Mouse (Mus musculus) hindbrain, embryonic 13.5 days (tissue): ENCODE measurements at regions not wholly inside any gene's neighbourhood (a gene's known extent, or its start where the extent isn't known, plus 50 kb on each side); places are given as distances from the start of the nearest gene placed in this dataset.
A peak's percentile ranks its signal among the peaks of the same experiment; 100 is the strongest.

ENCODE experiments used
- ATAC-seq: fragments of 200-750 bp; cut with Nextera tagmentation; 2 replicates; pipeline ENCODE4 v1.8.0; 2017; ENCODE audit warnings: moderate TSS enrichment; ENCODE audit not compliant: low FRiP score
- H3K27ac ChIP-seq: fragments of 300-500 bp; sonication (generic); 2 replicates; pipeline ENCODE4 v1.5.1; 2015; ENCODE audit warnings: inconsistent platforms, mild to moderate bottlenecking, moderate library complexity
- H3K27me3 ChIP-seq: fragments of 300-500 bp; sonication (generic); 2 replicates; pipeline ENCODE4 v1.6.1; 2015; ENCODE audit warnings: mild to moderate bottlenecking, inconsistent platforms
- H3K36me3 ChIP-seq: fragments of 300-500 bp; sonication (generic); 2 replicates; pipeline ENCODE4 v1.6.1; 2015; ENCODE audit warnings: mild to moderate bottlenecking, inconsistent platforms
- H3K4me1 ChIP-seq: fragments of 300-500 bp; sonication (generic); replicated peaks from 2 replicates; pipeline ENCODE4 v1.6.1; 2015; ENCODE audit warnings: inconsistent platforms
- H3K4me2 ChIP-seq: fragments of 300-500 bp; sonication (generic); 2 replicates; pipeline ENCODE4 v1.6.1; 2015; ENCODE audit warnings: inconsistent platforms, mild to moderate bottlenecking, moderate library complexity
- H3K4me3 ChIP-seq: fragments of 300-500 bp; sonication (generic); 2 replicates; pipeline ENCODE4 v1.5.1; 2015; ENCODE audit warnings: mild to moderate bottlenecking, inconsistent platforms
- H3K9ac ChIP-seq: fragments of 300-500 bp; sonication (generic); 2 replicates; pipeline ENCODE4 v1.6.1; 2015; ENCODE audit warnings: mild to moderate bottlenecking, inconsistent platforms
- H3K9me3 ChIP-seq: fragments of 300-500 bp; sonication (generic); 2 replicates; pipeline ENCODE4 v1.6.1; 2016; ENCODE audit warnings: inconsistent platforms
- WGBS: fragments of 180-500 bp; shearing (Covaris S2); methylation state at CpG from one replicate; pipeline ENCODE4 v1.1.7; 2015; 5-methylcytosine and 5-hydroxymethylcytosine counted together

- H3K9me3 ChIP-seq = no peaks in the 10 kb centered on the region
- no peak overlapping the region for H3K27ac ChIP-seq
- no peak overlapping the region for H3K9ac ChIP-seq
- H3K27me3 ChIP-seq = no peaks in the 10 kb centered on the region
- H3K4me2 ChIP-seq = no peak overlapping the region
- ATAC-seq = no peak
- no peak overlapping the region for H3K4me3 ChIP-seq
- H3K36me3 ChIP-seq = no peaks in the 10 kb centered on the region
- peaks cover 6% of the 10 kb centered on the region; the same call in 1 of the 2 replicates for H3K4me1 ChIP-seq
- WGBS = 87% methylated on average over 4 of the region's 4 CpGs
These were observed 327.0 kb upstream of the Prox1 start for GRCm38 (mm10) chr1:190497474-190497873.

DNA sequence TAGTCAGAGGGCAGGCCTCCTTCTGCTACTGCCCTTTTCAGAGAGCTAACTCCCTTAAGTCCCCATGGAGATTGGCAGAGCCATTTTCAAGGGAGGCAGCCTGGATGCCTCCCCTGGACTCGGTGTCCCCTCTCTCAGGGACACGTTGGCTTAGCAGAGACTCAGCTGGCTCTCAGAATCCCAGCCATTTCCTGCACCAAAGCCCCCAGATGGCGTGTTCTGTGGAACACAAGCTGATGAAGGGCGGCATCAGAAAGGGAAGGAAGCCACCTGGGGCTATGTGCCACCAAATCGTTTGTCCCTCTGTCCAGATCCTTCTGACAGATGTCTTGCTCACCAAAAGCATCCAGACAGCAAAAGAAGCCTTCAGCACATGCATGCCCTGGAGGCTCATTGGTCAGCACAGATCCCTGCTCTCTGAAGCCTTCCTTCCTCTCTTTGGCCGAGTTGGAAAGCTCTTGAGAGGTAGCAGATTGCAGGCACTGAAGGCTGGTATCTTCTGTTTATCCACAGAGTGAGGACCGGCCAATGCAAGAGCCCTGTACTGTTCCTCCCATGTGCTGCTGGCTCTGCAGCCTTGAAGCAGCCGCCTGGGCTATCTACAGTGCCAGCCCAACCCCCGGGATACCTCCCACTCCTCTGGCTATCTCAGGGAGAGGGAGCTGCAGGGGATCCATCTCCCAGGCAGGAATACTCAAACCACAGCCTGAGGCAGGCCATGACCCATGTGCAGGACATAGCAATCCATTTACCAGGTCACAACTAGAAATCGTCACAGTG is 325.4 kb upstream of the Prox1 start:
- no peaks in the 10 kb centered on the region for H3K27me3 ChIP-seq
- no peak overlapping the region for H3K4me3 ChIP-seq
- WGBS = 65% methylated on average over 10 of the region's 10 CpGs
- H3K27ac ChIP-seq = no peak overlapping the region
- no peak for ATAC-seq
- no peaks in the 10 kb centered on the region for H3K9me3 ChIP-seq
- peaks cover 6% of the 10 kb centered on the region; the same call in 1 of the 2 replicates for H3K4me1 ChIP-seq
- no peak overlapping the region for H3K9ac ChIP-seq
- H3K4me2 ChIP-seq = no peak overlapping the region
- no peaks in the 10 kb centered on the region for H3K36me3 ChIP-seq

DNA sequence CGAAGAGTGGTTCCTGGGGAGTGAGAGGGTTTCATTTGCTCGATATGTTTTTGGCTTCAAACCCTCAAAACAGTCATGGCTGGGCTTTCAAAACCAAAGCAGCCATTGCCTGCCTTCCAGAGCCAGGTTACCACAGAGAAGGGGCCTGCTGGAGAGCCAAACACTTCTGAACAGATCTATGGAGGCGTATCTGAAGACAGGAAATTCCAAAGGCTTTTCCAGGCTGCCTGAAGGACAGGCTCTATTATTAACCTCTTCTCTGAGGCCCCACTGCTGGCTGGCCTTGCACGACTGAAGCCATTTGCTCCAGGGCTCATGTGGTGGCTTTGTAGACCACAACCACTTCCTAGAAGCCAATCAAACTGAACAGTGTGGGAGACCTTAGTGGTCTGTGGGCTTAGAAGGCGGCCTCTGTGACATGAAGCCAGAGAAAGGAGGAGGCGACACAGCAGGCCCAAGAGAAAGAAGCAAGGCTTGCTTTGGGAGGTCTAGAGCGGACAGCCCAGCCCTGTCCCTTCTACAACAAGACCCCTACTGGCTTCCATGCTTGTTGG is 316.1 kb upstream of the Prox1 start:
- 75% methylated on average over 7 of the region's 7 CpGs for WGBS

DNA sequence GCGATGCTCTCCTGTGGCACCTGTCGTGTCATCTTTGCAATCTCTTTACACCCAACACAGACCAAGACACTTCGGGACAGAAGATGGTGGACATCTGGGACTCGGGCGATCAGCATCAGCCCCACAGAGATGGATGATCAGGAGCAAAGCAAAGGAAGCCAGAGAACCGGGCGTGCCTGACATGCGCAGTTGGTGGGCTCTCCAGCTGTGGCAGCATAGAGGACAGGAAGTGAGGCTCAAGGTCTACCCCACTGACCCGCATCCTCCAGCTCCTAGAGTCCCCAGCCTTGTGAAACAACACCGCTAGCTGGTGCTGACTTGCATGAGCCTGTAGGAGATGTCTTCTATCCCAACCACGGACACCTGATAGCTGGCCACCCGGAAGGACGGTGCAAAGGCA is 312.9 kb upstream of the Prox1 start:
- no peak overlapping the region for H3K4me3 ChIP-seq
- H3K36me3 ChIP-seq = no peaks in the 10 kb centered on the region
- no peak overlapping the region for H3K27ac ChIP-seq
- no peak overlapping the region for H3K9ac ChIP-seq
- WGBS = 93% methylated on average over 13 of the region's 13 CpGs
- no peaks in the 10 kb centered on the region for H3K27me3 ChIP-seq
- no peak overlapping the region for H3K4me2 ChIP-seq
- H3K4me1 ChIP-seq = no peaks in the 10 kb centered on the region
- H3K9me3 ChIP-seq = peaks cover 5% of the 10 kb centered on the region; the same call in 1 of the 2 replicates
- no peak for ATAC-seq

More for the DNA sequence above, 316.1 kb upstream of the Prox1 start:
- Histone ChIP-seq H3K27ac (no peak overlapping the region), H3K4me2 (no peak overlapping the region), H3K9ac (no peak overlapping the region), H3K36me3 (no peaks in the 10 kb centered on the region), H3K4me1 (peaks cover 5% of the 10 kb centered on the region; the same call in 1 of the 2 replicates), H3K9me3 (no peaks in the 10 kb centered on the region), H3K4me3 (no peak overlapping the region), H3K27me3 (no peaks in the 10 kb centered on the region)
- ATAC-seq = no peak

- WGBS = 74% methylated on average over 11 of the region's 11 CpGs
These were observed 310.6 kb upstream of the Prox1 start for GRCm38 (mm10) chr1:190481071-190481470.

GRCm38 (mm10) chr1:190480601-190481000 is 310.1 kb upstream of the Prox1 start:
- no peak overlapping the region for H3K9ac ChIP-seq
- no peaks in the 10 kb centered on the region for H3K36me3 ChIP-seq
- 52% methylated on average over 9 of the region's 9 CpGs for WGBS
- no peak overlapping the region for H3K4me3 ChIP-seq
- H3K27ac ChIP-seq = no peak overlapping the region
- H3K4me1 ChIP-seq = no peaks in the 10 kb centered on the region
- no peak for ATAC-seq
- no peaks in the 10 kb centered on the region for H3K27me3 ChIP-seq
- H3K9me3 ChIP-seq = peaks cover 5% of the 10 kb centered on the region; the same call in 1 of the 2 replicates
- H3K4me2 ChIP-seq = no peak overlapping the region

More at GRCm38 (mm10) chr1:190481071-190481470, 310.6 kb upstream of the Prox1 start:
- no peaks in the 10 kb centered on the region for H3K36me3 ChIP-seq
- peaks cover 5% of the 10 kb centered on the region; the same call in 1 of the 2 replicates for H3K9me3 ChIP-seq
- H3K27ac ChIP-seq = no peak overlapping the region
- no peak overlapping the region for H3K9ac ChIP-seq
- H3K4me1 ChIP-seq = no peaks in the 10 kb centered on the region
- H3K4me2 ChIP-seq = no peak overlapping the region
- no peak for ATAC-seq
- H3K27me3 ChIP-seq = no peaks in the 10 kb centered on the region
- H3K4me3 ChIP-seq = no peak overlapping the region

DNA sequence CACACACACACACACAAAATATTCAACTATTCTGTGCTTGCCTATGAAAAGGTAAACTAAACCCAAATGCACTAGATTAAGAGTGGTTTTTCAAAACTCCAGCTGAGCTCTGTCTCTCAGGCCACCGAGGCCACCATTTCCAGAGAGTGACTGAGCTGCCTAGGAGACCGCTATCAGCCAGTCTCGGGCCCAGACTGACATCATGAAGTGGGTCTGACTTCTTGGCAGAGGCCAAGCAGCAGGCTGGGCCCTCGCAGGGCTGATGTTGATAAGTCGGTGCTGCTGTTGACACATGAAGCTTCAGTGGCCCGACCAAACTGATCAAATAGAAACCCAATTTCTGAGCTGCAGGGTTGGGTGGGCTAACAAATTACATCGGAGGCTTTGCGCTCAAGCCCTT is 302.2 kb upstream of the Prox1 start:
- Histone ChIP-seq H3K27me3 (no peaks in the 10 kb centered on the region), H3K4me1 (no peaks in the 10 kb centered on the region), H3K4me2 (no peak overlapping the region), H3K27ac (no peak overlapping the region), H3K9ac (no peak overlapping the region), H3K4me3 (no peak overlapping the region), H3K36me3 (no peaks in the 10 kb centered on the region), H3K9me3 (no peaks in the 10 kb centered on the region)
- ATAC-seq = no peak
- WGBS = 88% methylated on average over 8 of the region's 8 CpGs

DNA sequence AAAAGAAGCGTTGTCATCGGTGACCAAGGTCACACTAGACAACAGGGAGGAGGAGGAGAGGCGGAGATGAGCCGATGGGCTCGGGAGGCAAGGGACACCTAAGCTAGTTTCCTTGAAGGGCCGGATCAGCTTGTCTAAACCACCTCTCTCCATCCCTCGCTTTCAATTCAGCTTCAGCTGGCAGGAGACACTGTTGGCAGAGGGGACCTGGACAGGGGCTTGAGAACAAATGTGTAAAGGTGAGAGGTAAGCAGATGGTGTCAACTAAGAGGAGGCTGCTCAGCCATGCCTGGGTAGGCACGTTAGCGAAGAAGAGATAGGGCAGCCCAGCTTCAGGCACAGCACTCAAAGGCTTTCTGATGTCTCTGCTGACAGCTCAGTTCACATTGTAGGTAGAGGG is 299.8 kb upstream of the Prox1 start:
- H3K4me3 ChIP-seq = no peak overlapping the region
- H3K27me3 ChIP-seq = no peaks in the 10 kb centered on the region
- H3K27ac ChIP-seq = no peak overlapping the region
- no peak for ATAC-seq
- H3K9me3 ChIP-seq = no peaks in the 10 kb centered on the region
- no peak overlapping the region for H3K9ac ChIP-seq
- H3K36me3 ChIP-seq = no peaks in the 10 kb centered on the region
- WGBS = 76% methylated on average over 9 of the region's 9 CpGs
- H3K4me2 ChIP-seq = no peak overlapping the region
- H3K4me1 ChIP-seq = no peaks in the 10 kb centered on the region

DNA sequence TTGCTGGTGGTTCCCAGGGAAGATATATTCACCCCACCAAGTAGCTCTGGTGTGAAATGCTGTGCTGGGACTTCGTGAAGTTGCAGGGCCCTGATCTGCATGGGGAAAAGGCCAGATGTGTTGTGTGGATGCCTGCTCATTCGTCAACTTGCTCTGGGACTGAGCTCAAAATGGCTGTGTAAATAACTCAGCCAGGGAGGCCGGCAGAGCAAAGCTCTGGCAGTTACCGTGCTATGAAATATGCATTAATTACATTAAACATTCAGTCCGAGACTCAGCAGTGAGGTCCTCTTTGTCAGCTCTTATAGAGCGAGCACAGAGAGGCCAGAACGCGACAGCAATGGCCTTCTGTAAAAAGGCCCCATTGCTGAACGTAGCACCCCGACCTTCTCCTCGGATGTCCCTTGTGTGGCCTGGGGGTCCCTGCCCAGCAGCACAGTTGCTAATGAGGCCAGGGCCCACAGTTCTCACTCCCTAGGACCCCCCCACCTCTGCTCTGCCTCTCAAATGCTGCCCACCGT is 287.1 kb upstream of the Prox1 start:
- H3K27ac ChIP-seq = peak overlapping the region; percentile 45; the same call in 1 of the 2 replicates
- H3K36me3 ChIP-seq = no peaks in the 10 kb centered on the region
- 20% methylated on average over 12 of the region's 12 CpGs for WGBS
- H3K4me2 ChIP-seq = no peak overlapping the region; the same call in 1 of the 2 replicates
- H3K27me3 ChIP-seq = 0 out of 2 replicates have a peak, but pooled peaks cover 4% of the 10 kb centered on the region
- peak overlapping the region; percentile 39; the same call in 1 of the 2 replicates for H3K9ac ChIP-seq
- H3K9me3 ChIP-seq = no peaks in the 10 kb centered on the region
- H3K4me1 ChIP-seq = peaks cover 13% of the 10 kb centered on the region
- ATAC-seq = peak; percentile 65
- no peak overlapping the region for H3K4me3 ChIP-seq

DNA sequence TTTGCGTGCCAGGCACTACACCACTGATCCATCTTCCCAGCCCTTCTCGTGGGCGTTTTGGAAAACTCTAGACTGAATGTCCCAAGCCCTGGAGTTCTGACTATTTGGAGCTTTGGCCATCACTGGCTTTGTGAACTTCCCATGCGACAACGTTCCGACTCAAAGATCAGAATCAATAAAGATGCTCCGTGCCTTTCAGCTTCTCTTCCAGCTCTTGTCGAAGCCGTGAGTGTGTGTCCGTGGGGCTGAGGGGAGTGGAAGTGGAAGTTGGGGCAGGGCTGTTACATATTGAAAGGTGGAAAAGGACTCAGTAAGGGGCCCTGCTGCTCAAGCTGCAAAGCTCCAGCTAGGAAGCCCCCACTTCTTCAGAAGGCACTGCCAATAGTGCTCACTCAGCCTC is 283.0 kb upstream of the Prox1 start:
- H3K4me3 ChIP-seq = no peak overlapping the region
- 80% methylated on average over 10 of the region's 10 CpGs for WGBS
- H3K9me3 ChIP-seq = no peaks in the 10 kb centered on the region
- no peaks in the 10 kb centered on the region for H3K36me3 ChIP-seq
- peaks cover 13% of the 10 kb centered on the region for H3K4me1 ChIP-seq
- no peak overlapping the region for H3K27ac ChIP-seq
- H3K9ac ChIP-seq = no peak overlapping the region
- no peak for ATAC-seq
- H3K27me3 ChIP-seq = no peaks in the 10 kb centered on the region
- no peak overlapping the region for H3K4me2 ChIP-seq

DNA sequence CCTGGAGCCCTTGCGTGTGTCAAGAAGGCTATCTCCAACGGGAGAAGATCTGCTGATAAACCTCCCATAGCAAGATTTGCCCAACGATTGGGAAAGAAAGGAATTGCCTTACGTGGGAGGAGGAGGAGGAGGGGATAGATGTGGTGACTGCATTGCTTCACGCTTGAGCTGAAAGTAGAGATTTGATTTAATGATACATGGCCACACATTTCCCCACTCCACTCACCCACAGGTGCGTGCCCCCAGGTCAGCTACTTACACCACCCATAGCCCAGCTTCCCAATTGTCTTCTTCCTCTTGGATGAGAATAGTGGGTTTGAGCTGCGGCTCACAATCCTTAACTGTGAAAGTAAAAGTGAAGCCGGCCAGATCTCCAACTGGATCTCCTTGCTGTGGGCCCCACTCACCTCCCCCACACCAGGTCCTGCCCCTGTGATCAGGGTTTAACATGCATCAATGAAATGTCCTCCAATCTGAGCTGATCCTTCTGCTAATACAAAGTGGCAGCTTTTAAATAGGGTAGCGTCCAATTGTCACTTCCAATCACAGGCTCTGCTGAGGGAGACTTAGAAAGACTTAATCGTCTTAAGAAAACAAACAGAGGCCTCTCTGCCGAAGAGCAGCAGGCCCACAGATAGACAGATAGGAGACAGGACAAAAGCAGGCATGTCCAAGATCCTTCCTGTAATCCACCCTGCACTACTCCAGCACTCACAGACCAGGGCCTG is 281.8 kb upstream of the Prox1 start:
- no peaks in the 10 kb centered on the region for H3K36me3 ChIP-seq
- 0 out of 2 replicates have a peak, but pooled peaks cover 9% of the 10 kb centered on the region for H3K27me3 ChIP-seq
- H3K4me1 ChIP-seq = peaks cover 5% of the 10 kb centered on the region
- H3K27ac ChIP-seq = no peak overlapping the region
- WGBS = 72% methylated on average over 11 of the region's 11 CpGs
- ATAC-seq = no peak
- H3K4me3 ChIP-seq = no peak overlapping the region
- no peak overlapping the region for H3K9ac ChIP-seq
- no peak overlapping the region for H3K4me2 ChIP-seq
- H3K9me3 ChIP-seq = no peaks in the 10 kb centered on the region

GRCm38 (mm10) chr1:190448263-190448662 is 277.7 kb upstream of the Prox1 start:
- Histone ChIP-seq H3K27ac (no peak overlapping the region), H3K36me3 (no peaks in the 10 kb centered on the region), H3K9ac (no peak overlapping the region), H3K4me1 (0 out of 2 replicates have a peak, but pooled peaks cover 3% of the 10 kb centered on the region), H3K4me3 (no peak overlapping the region), H3K9me3 (no peaks in the 10 kb centered on the region), H3K27me3 (peaks cover 18% of the 10 kb centered on the region; the same call in 1 of the 2 replicates), H3K4me2 (no peak overlapping the region)
- whole genome bisulfite sequencing = 27% methylated on average over 8 of the region's 8 CpGs
- no peak for ATAC-seq
